Mouse (Mus musculus) embryonic facial prominence, embryonic 13.5 days (tissue): ENCODE results near the gene Lce1a2. TPM values are rescaled to one million over a fixed set of nuclear protein-coding genes. Genes with fewer than 3 reads are reported as not detected.

ENCODE experiments used
- ATAC-seq: fragments of 200-750 bp; cut with Nextera tagmentation; 2 replicates; pipeline ENCODE4 v1.8.0; 2017; ENCODE audit warnings: low read depth; ENCODE audit not compliant: insufficient number of reproducible peaks, insufficient read depth, low FRiP score, low TSS enrichment
- H3K27ac ChIP-seq: fragments of 300-500 bp; sonication (generic); 2 replicates; pipeline ENCODE4 v1.5.1; 2015; ENCODE audit warnings: moderate library complexity, mild to moderate bottlenecking, inconsistent platforms
- H3K27me3 ChIP-seq: fragments of 300-500 bp; sonication (generic); 2 replicates; pipeline ENCODE4 v1.6.1; 2015; ENCODE audit warnings: mild to moderate bottlenecking, inconsistent platforms
- H3K36me3 ChIP-seq: fragments of 300-500 bp; sonication (generic); 2 replicates; pipeline ENCODE4 v1.6.1; 2015; ENCODE audit warnings: mild to moderate bottlenecking, inconsistent platforms
- H3K4me1 ChIP-seq: fragments of 300-500 bp; sonication (generic); 2 replicates; pipeline ENCODE4 v1.6.1; 2015; ENCODE audit warnings: inconsistent platforms
- H3K4me2 ChIP-seq: fragments of 300-500 bp; sonication (generic); 2 replicates; pipeline ENCODE4 v1.6.1; 2015; ENCODE audit warnings: moderate library complexity, mild to moderate bottlenecking, inconsistent platforms
- H3K4me3 ChIP-seq: fragments of 300-500 bp; sonication (generic); 2 replicates; pipeline ENCODE4 v1.5.1; 2015; ENCODE audit warnings: mild to moderate bottlenecking, inconsistent platforms
- H3K9ac ChIP-seq: fragments of 300-500 bp; sonication (generic); 2 replicates; pipeline ENCODE4 v1.6.1; 2015; ENCODE audit warnings: mild to moderate bottlenecking, inconsistent platforms
- H3K9me3 ChIP-seq: fragments of 300-500 bp; sonication (generic); 2 replicates; pipeline ENCODE4 v1.6.1; 2016; ENCODE audit warnings: inconsistent platforms
- WGBS: fragments of 180-500 bp; shearing (Covaris S2); methylation state at CpG from one replicate; pipeline ENCODE4 v1.1.7; 2015; ENCODE audit warnings: mixed read lengths; 5-methylcytosine and 5-hydroxymethylcytosine counted together
- polyA plus RNA-seq: library from polyadenylated mRNA; unstranded; fragments of >200 nt; fragmentation: Nextera tagmentation; extraction: Ambion mirVana; gene quantifications from 2 replicates; pipeline ENCODE4 v1.2.1, GENCODE M21; 2015

Gene Lce1a2
- polyA plus RNA-seq, 1 experiment from 2014 or later, result not detected

- 29% methylated on average over 1 of the region's 1 CpGs for WGBS
- no peak overlapping the region for H3K9ac ChIP-seq
Measured at GRCm38 (mm10) chr3:92637745-92638652, 32.1 kb downstream of the Lce1a2 start.

GRCm38 (mm10) chr3:92621560-92621959, 48.6 kb downstream of the Lce1a2 start, which contains the start of gene Lce6a:
Gene Lce6a (minus strand): TSS chr3:92621660.
- Histone ChIP-seq H3K27me3 (no peaks in the 10 kb centered on the region), H3K4me2 (no peak within 1 kb of the TSS), H3K4me1 (no peaks in the 10 kb centered on the region), H3K36me3 (no peaks in the 10 kb centered on the region), H3K4me3 (no peak within 1 kb of the TSS), H3K9me3 (no peaks in the 10 kb centered on the region), H3K9ac (no peak within 1 kb of the TSS), H3K27ac (no peak within 1 kb of the TSS)
- ATAC-seq, result no peak
- 78% methylated on average over 2 of the region's 2 CpGs for WGBS

More at GRCm38 (mm10) chr3:92637745-92638652, 32.1 kb downstream of the Lce1a2 start:
- no peak overlapping the region for H3K4me3 ChIP-seq
- no peak for ATAC-seq
- H3K36me3 ChIP-seq, result no peaks in the 10 kb centered on the region
- no peak overlapping the region for H3K27ac ChIP-seq
- H3K9me3 ChIP-seq, result no peaks in the 10 kb centered on the region
- H3K4me1 ChIP-seq, result no peaks in the 10 kb centered on the region
- no peaks in the 10 kb centered on the region for H3K27me3 ChIP-seq
- H3K4me2 ChIP-seq, result no peak overlapping the region

Other genes with a start within 250 kb of the Lce1a2 start
- 10.1 and 18.9 TPM in 2 replicates for gene Gm9774, start 240.9 kb downstream of the Lce1a2 start, polyA plus RNA-seq
- not detected in 2 replicates for gene Sprr2k, start 237.7 kb downstream of the Lce1a2 start, polyA plus RNA-seq
- 1.0 TPM in 1 of 2 replicates, not detected in the other for gene Sprr1b, start 231.5 kb downstream of the Lce1a2 start, polyA plus RNA-seq
- not detected in 2 replicates for gene Sprr3, start 211.6 kb downstream of the Lce1a2 start, polyA plus RNA-seq
- gene Sprr1a, start 184.4 kb downstream of the Lce1a2 start, polyA plus RNA-seq, result 21.6 and 26.7 TPM in 2 replicates
- not detected in 2 replicates for gene Sprr4, start 169.8 kb downstream of the Lce1a2 start, polyA plus RNA-seq
- not detected in 2 replicates for gene 2310046K23Rik, start 135.8 kb downstream of the Lce1a2 start, polyA plus RNA-seq
- 0.14 TPM in 1 of 2 replicates, not detected in the other for gene Ivl, start 96.6 kb downstream of the Lce1a2 start, polyA plus RNA-seq
- gene Smcp, start 81.3 kb downstream of the Lce1a2 start, polyA plus RNA-seq, result not detected in 2 replicates
- gene 2210017I01Rik, start 62.8 kb downstream of the Lce1a2 start, polyA plus RNA-seq, result not detected in 2 replicates
- gene Lce6a, start 48.7 kb downstream of the Lce1a2 start, polyA plus RNA-seq, result not detected in 2 replicates
- gene Lce1a1, start 22.0 kb downstream of the Lce1a2 start, polyA plus RNA-seq, result not detected in 2 replicates
- gene Lce1b, start 13.4 kb downstream of the Lce1a2 start, polyA plus RNA-seq, result not detected in 2 replicates
- gene Lce1c, start 8.9 kb upstream of the Lce1a2 start, polyA plus RNA-seq, result not detected in 2 replicates
- gene Lce1d, start 16.9 kb upstream of the Lce1a2 start, polyA plus RNA-seq, result not detected in 2 replicates
- not detected in 2 replicates for gene Lce1e, start 38.8 kb upstream of the Lce1a2 start, polyA plus RNA-seq
- not detected in 2 replicates for gene Lce1f, start 50.0 kb upstream of the Lce1a2 start, polyA plus RNA-seq
- gene Gm38119, start 68.8 kb upstream of the Lce1a2 start, polyA plus RNA-seq, result not detected in 2 replicates
- not detected in 2 replicates for gene Lce1g, start 82.0 kb upstream of the Lce1a2 start, polyA plus RNA-seq
- not detected in 2 replicates for gene Lce1h, start 94.8 kb upstream of the Lce1a2 start, polyA plus RNA-seq
- gene Lce1i, start 108.6 kb upstream of the Lce1a2 start, polyA plus RNA-seq, result not detected in 2 replicates
- gene Lce1j, start 120.2 kb upstream of the Lce1a2 start, polyA plus RNA-seq, result not detected in 2 replicates
- not detected in 2 replicates for gene Lce1k, start 137.6 kb upstream of the Lce1a2 start, polyA plus RNA-seq
- not detected in 2 replicates for gene Kprp, start 156.9 kb upstream of the Lce1a2 start, polyA plus RNA-seq
- gene Lce1l, start 181.0 kb upstream of the Lce1a2 start, polyA plus RNA-seq, result not detected in 2 replicates
- not detected in 2 replicates for gene 2310050C09Rik, start 199.9 kb upstream of the Lce1a2 start, polyA plus RNA-seq